Mouse (Mus musculus) small intestine, adult 2 months (tissue): Measurements from ENCODE around the gene Atp6v0b.

Source experiments
- CTCF ChIP-seq: fragments of 200-500 bp; IDR thresholded peaks from 2 replicates; pipeline ENCODE4 v1.5.1; 2012; ENCODE audit warnings: low read depth, mild to moderate bottlenecking, control low read depth, inconsistent platforms, low read length, moderate library complexity, mixed read lengths; ENCODE audit not compliant: insufficient replicate concordance, insufficient read length; ENCODE audit errors: extremely low read depth
- POLR2A ChIP-seq: fragments of 200-500 bp; IDR thresholded peaks from 2 replicates; pipeline ENCODE4 v1.6.1; 2012; ENCODE audit warnings: low read depth, mild to moderate bottlenecking, control low read depth, inconsistent platforms, low read length, moderate library complexity

- TF ChIP-seq CTCF (no peak), POLR2A (no peak)
Measured at GRCm38 (mm10) chr4:117882701-117883691, 4.1 kb downstream of the Atp6v0b start, which contains the start of gene B4galt2.
